Mouse (Mus musculus): ENCODE data around the gene Timm22. TPM values are rescaled to one million over a fixed set of nuclear protein-coding genes. Genes with fewer than 3 reads are reported as not detected.

Gene Timm22
- polyA plus RNA-seq, 1 experiment: 10.3 TPM

GRCm38 (mm10) chr11:76399587-76400330, 7.0 kb upstream of the Timm22 start:
- Histone ChIP-seq H3K4me1 (ENCODE audit: control insufficient read depth, insufficient read depth, insufficient read length, low read length) (peaks cover 7% of the 10 kb centered on the region), H3K36me3 (ENCODE audit: control insufficient read depth, insufficient read depth, low read length) (no peaks in the 10 kb centered on the region), H3K27me3 (ENCODE audit: control insufficient read depth, insufficient read depth, low read length) (no peaks in the 10 kb centered on the region), H3K4me3 (ENCODE audit: low read depth, low read length) (no peak overlapping the region), H3K27ac (ENCODE audit: insufficient read depth, low read depth, low read length) (peak overlapping the region; percentile 40; the same call in 1 of the 2 replicates)
- WGBS: 2% methylated on average over 11 of the region's 11 CpGs
- TF ChIP-seq POLR2A (IDR thresholded peaks at IDR 0.05; ENCODE audit: low read depth, low read length): no peak
- TF ChIP-seq CTCF (IDR thresholded peaks at IDR 0.05; ENCODE audit: extremely low read depth, insufficient read length, insufficient replicate concordance, low read depth, low read length): no peak

GRCm38 (mm10) chr11:76401398-76401797, 5.4 kb upstream of the Timm22 start:
- Histone ChIP-seq H3K27me3 (ENCODE audit: control insufficient read depth, insufficient read depth, low read length) (no peaks in the 10 kb centered on the region), H3K36me3 (ENCODE audit: control insufficient read depth, insufficient read depth, low read length) (no peaks in the 10 kb centered on the region), H3K4me1 (ENCODE audit: control insufficient read depth, insufficient read depth, insufficient read length, low read length) (peaks cover 7% of the 10 kb centered on the region; the same call in 1 of the 2 replicates), H3K27ac (ENCODE audit: insufficient read depth, low read depth, low read length) (no peak overlapping the region), H3K4me3 (ENCODE audit: low read depth, low read length) (no peak overlapping the region)
- 36% methylated on average over 10 of the region's 10 CpGs for WGBS
- TF ChIP-seq POLR2A (IDR thresholded peaks at IDR 0.05; ENCODE audit: low read depth, low read length) (no peak), CTCF (IDR thresholded peaks at IDR 0.05; ENCODE audit: extremely low read depth, insufficient read length, insufficient replicate concordance, low read depth, low read length) (no peak)

- no peaks in the 10 kb centered on the region for H3K27me3 ChIP-seq (ENCODE audit: control insufficient read depth, insufficient read depth, low read length)
- H3K27ac ChIP-seq (ENCODE audit: insufficient read depth, low read depth, low read length): no peak overlapping the region
- H3K4me3 ChIP-seq (ENCODE audit: low read depth, low read length): no peak overlapping the region
- no peaks in the 10 kb centered on the region for H3K4me1 ChIP-seq (ENCODE audit: control insufficient read depth, insufficient read depth, insufficient read length, low read length)
- whole genome bisulfite sequencing: 59% methylated on average over 4 of the region's 4 CpGs
- no peaks in the 10 kb centered on the region for H3K36me3 ChIP-seq (ENCODE audit: control insufficient read depth, insufficient read depth, low read length)
- TF ChIP-seq POLR2A (IDR thresholded peaks at IDR 0.05; ENCODE audit: low read depth, low read length): no peak
- no peak for TF ChIP-seq CTCF (IDR thresholded peaks at IDR 0.05; ENCODE audit: extremely low read depth, insufficient read length, insufficient replicate concordance, low read depth, low read length)
These were observed 1.6 kb upstream of the Timm22 start for GRCm38 (mm10) chr11:76405113-76405512.

- H3K4me3 ChIP-seq (ENCODE audit: low read depth, low read length): no peak overlapping the region
- no peak overlapping the region for H3K27ac ChIP-seq (ENCODE audit: insufficient read depth, low read depth, low read length)
- TF ChIP-seq POLR2A (IDR thresholded peaks at IDR 0.05; ENCODE audit: low read depth, low read length) (no peak), CTCF (IDR thresholded peaks at IDR 0.05; ENCODE audit: extremely low read depth, insufficient read length, insufficient replicate concordance, low read depth, low read length) (no peak)
- no peaks in the 10 kb centered on the region for H3K36me3 ChIP-seq (ENCODE audit: control insufficient read depth, insufficient read depth, low read length)
- WGBS: 64% methylated on average over 5 of the region's 5 CpGs
- no peaks in the 10 kb centered on the region for H3K27me3 ChIP-seq (ENCODE audit: control insufficient read depth, insufficient read depth, low read length)
- no peaks in the 10 kb centered on the region for H3K4me1 ChIP-seq (ENCODE audit: control insufficient read depth, insufficient read depth, insufficient read length, low read length)
These were observed 1.0 kb upstream of the Timm22 start for GRCm38 (mm10) chr11:76405626-76406264.

- Histone ChIP-seq H3K27me3 (ENCODE audit: control insufficient read depth, insufficient read depth, low read length) (no peaks in the 10 kb centered on the region), H3K4me1 (ENCODE audit: control insufficient read depth, insufficient read depth, insufficient read length, low read length) (no peaks in the 10 kb centered on the region), H3K4me3 (ENCODE audit: low read depth, low read length) (no peak overlapping the region), H3K36me3 (ENCODE audit: control insufficient read depth, insufficient read depth, low read length) (peaks cover 14% of the 10 kb centered on the region), H3K27ac (ENCODE audit: insufficient read depth, low read depth, low read length) (no peak overlapping the region)
- 62% methylated on average over 12 of the region's 12 CpGs for WGBS
- no peak for TF ChIP-seq POLR2A (IDR thresholded peaks at IDR 0.05; ENCODE audit: low read depth, low read length)
- TF ChIP-seq CTCF (IDR thresholded peaks at IDR 0.05; ENCODE audit: extremely low read depth, insufficient read length, insufficient replicate concordance, low read depth, low read length): peak; percentile 55; the same call in 1 of the 2 replicates
These were observed 4.1 kb downstream of the Timm22 start for GRCm38 (mm10) chr11:76410826-76411225.

GRCm38 (mm10) chr11:76413202-76413601, 6.5 kb downstream of the Timm22 start:
- 84% methylated on average over 4 of the region's 4 CpGs for WGBS
- Histone ChIP-seq H3K4me3 (ENCODE audit: low read depth, low read length) (no peak overlapping the region), H3K36me3 (ENCODE audit: control insufficient read depth, insufficient read depth, low read length) (peaks cover 36% of the 10 kb centered on the region), H3K4me1 (ENCODE audit: control insufficient read depth, insufficient read depth, insufficient read length, low read length) (no peaks in the 10 kb centered on the region), H3K27ac (ENCODE audit: insufficient read depth, low read depth, low read length) (no peak overlapping the region), H3K27me3 (ENCODE audit: control insufficient read depth, insufficient read depth, low read length) (no peaks in the 10 kb centered on the region)
- no peak for TF ChIP-seq CTCF (IDR thresholded peaks at IDR 0.05; ENCODE audit: extremely low read depth, insufficient read length, insufficient replicate concordance, low read depth, low read length)
- TF ChIP-seq POLR2A (IDR thresholded peaks at IDR 0.05; ENCODE audit: low read depth, low read length): no peak

- no peak for TF ChIP-seq CTCF (IDR thresholded peaks at IDR 0.05; ENCODE audit: extremely low read depth, insufficient read length, insufficient replicate concordance, low read depth, low read length)
- no peak for TF ChIP-seq POLR2A (IDR thresholded peaks at IDR 0.05; ENCODE audit: low read depth, low read length)
- H3K27me3 ChIP-seq (ENCODE audit: control insufficient read depth, insufficient read depth, low read length): no peaks in the 10 kb centered on the region
- no peak overlapping the region for H3K27ac ChIP-seq (ENCODE audit: insufficient read depth, low read depth, low read length)
- no peaks in the 10 kb centered on the region for H3K4me1 ChIP-seq (ENCODE audit: control insufficient read depth, insufficient read depth, insufficient read length, low read length)
- H3K4me3 ChIP-seq (ENCODE audit: low read depth, low read length): no peak overlapping the region
- 89% methylated on average over 4 of the region's 4 CpGs for WGBS
- peaks cover 54% of the 10 kb centered on the region for H3K36me3 ChIP-seq (ENCODE audit: control insufficient read depth, insufficient read depth, low read length)
These were observed 8.2 kb downstream of the Timm22 start for GRCm38 (mm10) chr11:76415001-76415400.
